Mouse (Mus musculus) heart, postnatal 0 days (tissue): ENCODE measurements around the gene Casp8ap2. TPM values are rescaled to one million over a fixed set of nuclear protein-coding genes. Genes with fewer than 3 reads are reported as not detected.

Experiments used
- ATAC-seq: fragments of 200-750 bp; cut with Nextera tagmentation; 2 replicates; pipeline ENCODE4 v1.8.0; 2017; ENCODE audit warnings: low read depth, moderate number of reproducible peaks, moderate library complexity; ENCODE audit not compliant: insufficient read depth
- DNase-seq: peaks from one replicate; pipeline ENCODE4 v3.0.0-alpha.2; 2016; ENCODE audit warnings: low spot score
- H3K27ac ChIP-seq: fragments of 300-500 bp; sonication (generic); 2 replicates; pipeline ENCODE4 v1.5.1; 2014; ENCODE audit warnings: low read depth, mild to moderate bottlenecking
- H3K27me3 ChIP-seq: fragments of 300-500 bp; sonication (generic); 2 replicates; pipeline ENCODE4 v1.6.1; 2014; ENCODE audit warnings: low read length, mixed read lengths; ENCODE audit not compliant: control insufficient read depth, insufficient read depth
- H3K36me3 ChIP-seq: fragments of 300-500 bp; sonication (generic); replicated peaks from 2 replicates; pipeline ENCODE4 v1.6.1; 2014; ENCODE audit warnings: low read length, mixed read lengths; ENCODE audit not compliant: control insufficient read depth, insufficient read depth
- H3K4me1 ChIP-seq: fragments of 300-500 bp; sonication (generic); 2 replicates; pipeline ENCODE4 v1.6.1; 2014; ENCODE audit warnings: antibody characterized with exemption; ENCODE audit not compliant: control insufficient read depth, insufficient read depth
- H3K4me2 ChIP-seq: fragments of 300-500 bp; sonication (generic); 2 replicates; pipeline ENCODE4 v1.6.1; 2014; ENCODE audit warnings: low read depth, mild to moderate bottlenecking, low read length, moderate library complexity
- H3K4me3 ChIP-seq: fragments of 300-500 bp; sonication (generic); 2 replicates; pipeline ENCODE4 v1.5.1; 2014; ENCODE audit warnings: low read depth, low read length
- H3K9ac ChIP-seq: fragments of 300-500 bp; sonication (generic); replicated peaks from 2 replicates; pipeline ENCODE4 v1.6.1; 2014; ENCODE audit warnings: low read depth, low read length, mixed read lengths
- H3K9me3 ChIP-seq: fragments of 300-500 bp; sonication (generic); replicated peaks from 2 replicates; pipeline ENCODE4 v1.6.1; 2016; ENCODE audit warnings: low read length; ENCODE audit not compliant: control insufficient read depth
- CTCF ChIP-seq: IDR thresholded peaks from 2 replicates; pipeline ENCODE4 v1.5.1; 2016; ENCODE audit warnings: antibody characterized with exemption, control low read depth, low read depth
- EP300 ChIP-seq: IDR thresholded peaks from 2 replicates; pipeline ENCODE4 v1.6.1; 2016; ENCODE audit warnings: antibody characterized with exemption, low read depth
- WGBS: fragments of 180-500 bp; shearing (Covaris S2); extraction: QIAGEN DNeasy Blood & Tissue Kit; methylation state at CpG from one replicate; pipeline ENCODE4 v1.1.7; 2014; 5-methylcytosine and 5-hydroxymethylcytosine counted together
- polyA plus RNA-seq: library from polyadenylated mRNA; unstranded; fragments of >200 nt; fragmentation: Nextera tagmentation; extraction: Ambion mirVana; gene quantifications from 2 replicates; pipeline ENCODE4 v1.2.1, GENCODE M21; 2015
- total RNA-seq: library from RNA; depleted of rRNA; stranded (reverse); fragments of >200 nt; gene quantifications from 2 replicates; pipeline ENCODE4 v1.2.3, GENCODE M21; 2014; ENCODE audit warnings: low replicate concordance

Casp8ap2 gene
- total and polyA plus RNA-seq, 2 experiments from 2014 or later: 3.0 to 17.0 TPM

DNA sequence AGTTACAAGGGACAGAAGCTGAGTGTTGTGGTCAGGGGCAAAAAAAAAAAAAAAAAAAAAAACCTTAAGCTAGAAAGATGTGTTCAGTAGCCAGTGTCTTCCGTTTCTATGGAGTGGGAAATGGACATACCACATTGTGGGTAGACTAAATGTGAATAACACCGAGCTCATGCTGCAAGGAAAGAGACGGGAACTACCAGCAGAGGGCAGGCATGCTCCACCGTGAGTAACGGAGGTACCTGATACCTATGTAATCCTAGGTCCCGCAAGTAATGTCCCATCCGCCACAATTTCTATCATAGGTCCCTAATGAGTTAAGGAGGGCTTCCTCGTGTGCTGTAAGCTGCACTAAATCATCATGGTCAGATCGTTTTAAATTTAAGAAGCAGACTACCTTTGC lies 28.7 kb upstream of the Casp8ap2 start:
- peak; percentile 40 for DNase-seq
- no peak overlapping the region for H3K9ac ChIP-seq

DNA sequence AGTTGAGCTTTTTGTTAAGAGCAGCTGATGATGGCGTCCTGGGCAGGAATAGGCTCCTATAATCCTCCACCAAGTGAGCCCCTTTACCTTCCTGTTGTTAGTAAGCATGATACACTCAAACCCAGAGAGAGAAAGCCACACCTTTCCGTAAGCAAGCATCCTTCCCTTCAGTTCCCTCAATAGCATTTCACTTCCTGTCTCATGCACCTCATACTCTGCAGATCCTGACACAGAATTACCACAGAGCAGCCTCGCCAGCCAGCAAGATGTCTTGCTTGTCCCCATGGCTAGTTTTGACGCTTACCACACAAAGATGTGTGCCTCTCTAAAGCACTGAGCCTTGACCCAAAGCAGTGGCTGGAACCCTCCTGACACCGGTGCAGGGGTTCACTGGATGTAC lies 27.7 kb upstream of the Casp8ap2 start:
- ATAC-seq (no peak), DNase-seq (no peak)
- 74% methylated on average over 5 of the region's 5 CpGs for WGBS

More for the DNA sequence above, 28.7 kb upstream of the Casp8ap2 start:
- WGBS: 16% methylated on average over 9 of the region's 9 CpGs
- Histone ChIP-seq H3K4me2 (no peak overlapping the region), H3K36me3 (no peaks in the 10 kb centered on the region), H3K27ac (no peak overlapping the region), H3K27me3 (no peaks in the 10 kb centered on the region), H3K4me3 (no peak overlapping the region), H3K9me3 (no peaks in the 10 kb centered on the region), H3K4me1 (no peaks in the 10 kb centered on the region)
- TF ChIP-seq EP300 (no peak), CTCF (peak; percentile 75)
- no peak for ATAC-seq

DNA sequence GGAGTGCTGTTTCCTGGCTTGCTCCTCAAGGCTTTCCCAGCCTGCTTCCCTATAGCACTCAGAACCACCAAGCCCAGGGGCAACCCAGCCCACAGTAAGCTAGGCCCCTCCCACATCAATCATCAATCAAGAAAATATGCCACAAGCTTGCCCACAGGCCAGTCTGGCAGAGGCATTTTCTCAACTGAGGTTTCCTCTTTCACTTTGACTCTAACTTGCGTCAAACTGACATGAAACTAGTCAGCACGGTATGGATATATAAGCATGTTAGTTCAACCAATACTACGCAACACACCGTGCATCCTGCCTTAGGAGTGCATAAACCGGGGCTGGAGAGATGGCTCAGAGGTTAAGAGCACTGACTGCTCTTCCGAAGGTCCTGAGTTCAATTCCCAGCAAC lies 27.0 kb upstream of the Casp8ap2 start:
- Histone ChIP-seq H3K9me3 (no peaks in the 10 kb centered on the region), H3K36me3 (no peaks in the 10 kb centered on the region), H3K4me2 (no peak overlapping the region), H3K4me1 (no peaks in the 10 kb centered on the region), H3K9ac (no peak overlapping the region), H3K27me3 (no peaks in the 10 kb centered on the region), H3K4me3 (no peak overlapping the region), H3K27ac (no peak overlapping the region)
- TF ChIP-seq EP300: no peak
- no peak for TF ChIP-seq CTCF
- DNase-seq (no peak), ATAC-seq (no peak)
- whole genome bisulfite sequencing: 81% methylated on average over 6 of the region's 6 CpGs

More for the DNA sequence above, 27.7 kb upstream of the Casp8ap2 start:
- no peaks in the 10 kb centered on the region for H3K9me3 ChIP-seq
- H3K4me2 ChIP-seq: no peak overlapping the region
- H3K27ac ChIP-seq: no peak overlapping the region
- no peaks in the 10 kb centered on the region for H3K36me3 ChIP-seq
- no peaks in the 10 kb centered on the region for H3K27me3 ChIP-seq
- no peak overlapping the region for H3K9ac ChIP-seq
- no peak overlapping the region for H3K4me3 ChIP-seq
- TF ChIP-seq CTCF (no peak), EP300 (no peak)
- H3K4me1 ChIP-seq: no peaks in the 10 kb centered on the region

DNA sequence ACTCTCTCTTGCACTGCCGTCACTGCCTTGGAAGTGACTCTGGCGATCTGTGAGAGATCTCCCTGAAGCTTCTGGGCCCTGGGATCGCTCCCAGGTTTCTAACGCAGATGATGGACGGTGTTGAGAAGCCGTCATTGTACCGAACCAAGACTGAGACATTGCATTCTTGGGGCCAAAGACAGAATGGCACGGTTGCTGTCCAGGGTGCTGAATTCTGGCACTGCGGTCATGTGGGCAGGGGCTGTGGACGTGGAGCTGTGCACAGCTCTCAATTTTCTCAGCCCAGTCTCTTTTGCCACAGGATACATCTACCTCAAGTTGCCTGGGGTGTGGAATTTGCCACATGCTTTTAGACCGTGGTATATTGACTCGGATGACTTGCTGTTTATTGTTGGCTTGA lies 14.1 kb upstream of the Casp8ap2 start:
- H3K27ac ChIP-seq: no peak overlapping the region
- H3K36me3 ChIP-seq: no peaks in the 10 kb centered on the region
- DNase-seq (peak; percentile 42), ATAC-seq (no peak)
- no peak overlapping the region for H3K4me2 ChIP-seq
- no peak for TF ChIP-seq EP300
- no peak for TF ChIP-seq CTCF
- no peaks in the 10 kb centered on the region for H3K27me3 ChIP-seq
- H3K4me1 ChIP-seq: no peaks in the 10 kb centered on the region
- no peaks in the 10 kb centered on the region for H3K9me3 ChIP-seq
- 14% methylated on average over 12 of the region's 12 CpGs for WGBS
- no peak overlapping the region for H3K9ac ChIP-seq
- H3K4me3 ChIP-seq: no peak overlapping the region

DNA sequence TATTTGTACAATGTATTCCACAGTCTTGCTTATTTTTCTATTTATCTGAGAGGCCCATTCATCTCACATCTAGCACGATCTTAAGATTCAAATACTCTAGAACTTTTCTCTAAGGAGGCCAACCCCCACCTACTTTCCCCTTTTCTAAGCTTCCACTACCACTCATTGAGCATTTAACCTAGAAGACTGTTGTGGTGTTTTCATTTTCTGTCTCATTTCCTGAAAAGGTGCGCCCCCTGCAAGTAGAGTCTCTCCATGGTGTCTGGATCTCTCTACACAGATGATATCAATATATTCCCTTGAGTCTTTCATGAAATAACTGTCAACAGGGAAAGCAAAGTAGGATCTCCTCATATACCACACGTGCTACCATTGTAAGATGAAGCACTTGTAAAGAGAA lies 12.6 kb upstream of the Casp8ap2 start, which contains the start of gene Gja10:
TSS of gene Gja10 (minus strand) at position 101 of the 400 bp plus-strand sequence.
- Histone ChIP-seq H3K27me3 (no peaks in the 10 kb centered on the region), H3K4me3 (no peak within 1 kb of the TSS), H3K9me3 (no peaks in the 10 kb centered on the region), H3K27ac (no peak within 1 kb of the TSS), H3K9ac (no peak within 1 kb of the TSS), H3K4me1 (no peaks in the 10 kb centered on the region), H3K4me2 (no peak within 1 kb of the TSS), H3K36me3 (no peaks in the 10 kb centered on the region)
- no peak for ATAC-seq
- DNase-seq: no peak
- 43% methylated on average over 3 of the region's 3 CpGs for WGBS
- TF ChIP-seq EP300: no peak
- no peak for TF ChIP-seq CTCF

DNA sequence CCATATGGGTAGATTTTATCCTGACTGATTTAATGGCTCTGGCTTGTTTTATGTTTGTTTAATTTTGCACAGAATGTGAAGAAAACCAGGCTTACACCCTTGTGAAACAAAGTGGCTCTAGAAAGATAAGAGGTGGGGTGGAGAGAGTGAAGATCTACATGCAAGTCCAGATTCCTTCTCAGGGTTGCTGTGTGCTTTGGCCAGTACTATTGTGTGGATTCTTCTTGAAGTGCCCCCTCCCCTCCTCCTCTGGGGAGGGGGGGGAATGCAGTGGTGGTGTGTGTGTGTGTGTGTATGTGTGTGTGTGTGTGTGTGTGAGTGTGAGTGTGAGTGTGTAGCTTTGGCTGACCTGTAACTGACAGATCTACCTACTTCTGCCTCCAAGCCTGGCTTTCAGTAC lies 6.4 kb downstream of the Casp8ap2 start:
- Histone ChIP-seq H3K9me3 (no peaks in the 10 kb centered on the region), H3K4me2 (no peak overlapping the region), H3K4me1 (peaks cover 5% of the 10 kb centered on the region; the same call in 1 of the 2 replicates), H3K36me3 (no peaks in the 10 kb centered on the region), H3K27ac (no peak overlapping the region), H3K4me3 (no peak overlapping the region), H3K27me3 (no peaks in the 10 kb centered on the region), H3K9ac (no peak overlapping the region)
- TF ChIP-seq CTCF: no peak
- no peak for TF ChIP-seq EP300
- ATAC-seq (no peak), DNase-seq (no peak)
